Mouse (Mus musculus): ENCODE measurements around the gene Exoc4.

The Exoc4 gene

GRCm38 (mm10) chr6:33872192-33872591 is 623.3 kb downstream of the Exoc4 start:
- no peak for DNase-seq

GRCm38 (mm10) chr6:33873000-33873399 is 624.1 kb downstream of the Exoc4 start:
- DNase-seq: no peak

GRCm38 (mm10) chr6:33874291-33875014 is 625.6 kb downstream of the Exoc4 start:
- no peak for DNase-seq

GRCm38 (mm10) chr6:33884141-33884683 is 635.3 kb downstream of the Exoc4 start:
- no peak for DNase-seq

- no peak for DNase-seq
Observed at GRCm38 (mm10) chr6:33886941-33887340, 638.1 kb downstream of the Exoc4 start.

GRCm38 (mm10) chr6:33890926-33891325 is 642.0 kb downstream of the Exoc4 start:
- DNase-seq: no peak

- no peak for DNase-seq
Observed at GRCm38 (mm10) chr6:33892142-33892541, 643.3 kb downstream of the Exoc4 start.

- DNase-seq: no peak
Observed at GRCm38 (mm10) chr6:33899973-33900372, 651.1 kb downstream of the Exoc4 start.

- no peak for DNase-seq
Observed at GRCm38 (mm10) chr6:33900615-33901014, 651.7 kb downstream of the Exoc4 start.

GRCm38 (mm10) chr6:33905099-33905498 is 656.2 kb downstream of the Exoc4 start:
- no peak for DNase-seq

- no peak for DNase-seq
Observed at GRCm38 (mm10) chr6:33910671-33911070, 661.8 kb downstream of the Exoc4 start.

- no peak for DNase-seq
Observed at GRCm38 (mm10) chr6:33913072-33913471, 664.2 kb downstream of the Exoc4 start.

GRCm38 (mm10) chr6:33913486-33913885 is 664.6 kb downstream of the Exoc4 start:
- DNase-seq: no peak

GRCm38 (mm10) chr6:33913964-33914363 is 665.1 kb downstream of the Exoc4 start:
- DNase-seq: no peak

- DNase-seq: no peak
Observed at GRCm38 (mm10) chr6:33923571-33923970, 674.7 kb downstream of the Exoc4 start.

GRCm38 (mm10) chr6:33924888-33925287 is 676.0 kb downstream of the Exoc4 start:
- no peak for DNase-seq

- peak; percentile 39 to 71 for DNase-seq
Observed at GRCm38 (mm10) chr6:33929342-33930086, 680.6 kb downstream of the Exoc4 start.

- DNase-seq: no peak
Observed at GRCm38 (mm10) chr6:33930087-33930945, 681.4 kb downstream of the Exoc4 start.

- no peak for DNase-seq
Observed at GRCm38 (mm10) chr6:33937906-33938305, 689.0 kb downstream of the Exoc4 start.

- no peak for DNase-seq
Observed at GRCm38 (mm10) chr6:33939169-33939568, 690.3 kb downstream of the Exoc4 start.

- DNase-seq: no peak
Observed at GRCm38 (mm10) chr6:33946911-33947489, 698.1 kb downstream of the Exoc4 start.

- DNase-seq: no peak
Observed at GRCm38 (mm10) chr6:33950113-33950512, 701.2 kb downstream of the Exoc4 start.

GRCm38 (mm10) chr6:33955469-33955868 is 706.6 kb downstream of the Exoc4 start:
- DNase-seq: no peak

All from spleen, adult 18-20 months (tissue).